Comparison of ENCODE assay signal across 9 mouse cellular contexts in the genomic region with DNA sequence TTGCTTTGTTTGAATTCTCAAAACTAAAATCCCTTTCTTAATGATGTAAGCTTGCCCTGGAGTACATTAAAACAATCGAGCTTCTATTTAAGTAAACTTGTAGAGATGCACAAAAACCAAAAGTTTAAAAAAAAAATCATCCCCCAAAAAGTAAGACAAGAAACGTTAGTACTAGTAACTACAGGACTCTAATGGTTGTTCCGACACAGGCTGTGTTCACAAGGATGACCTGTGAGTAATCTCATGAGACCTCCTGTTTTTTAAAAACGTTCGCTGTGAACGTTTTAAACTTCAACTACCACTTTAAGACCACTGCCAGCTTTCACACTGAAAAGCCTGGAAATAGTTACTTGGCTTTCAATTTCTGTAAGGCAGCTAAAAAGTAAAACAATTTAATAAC.
DNase-seq lines count a peak whose midpoint lies in the region; ATAC-seq and TF ChIP-seq lines count a peak whose summit lies in the region.
"Had no signal": no experiment of that assay in that cellular context is flagged by ENCODE, and none has a peak within 500 bp of the region (broad histone marks: within the 10 kb centered on the region; RNA-seq: fewer than 3 reads in every experiment).

No protein-coding gene starts in this region.

- peak overlapping the region; percentile 59 for H3K4me2 ChIP-seq in kidney, embryonic 14.5 days (replicated peaks; ENCODE audit: low read depth, low read length)
- peak overlapping the region; percentile 80 for H3K4me2 ChIP-seq in heart, postnatal 0 days (ENCODE audit: low read depth, low read length)
- H3K4me2 ChIP-seq in midbrain, embryonic 11.5 days: peak overlapping the region; percentile 69; the same call in 1 of the 2 replicates

- no peak for TF ChIP-seq CTCF in heart, postnatal 0 days (IDR thresholded peaks at IDR 0.05; ENCODE audit: low read depth)

- H3K4me1 ChIP-seq in kidney, embryonic 14.5 days (ENCODE audit: control insufficient read depth, insufficient read depth, low read length): peaks cover 9% of the 10 kb centered on the region; the same call in 1 of the 2 replicates
- peaks cover 32% of the 10 kb centered on the region for H3K4me1 ChIP-seq in heart, postnatal 0 days (ENCODE audit: control insufficient read depth, insufficient read depth)
- peaks cover 12% of the 10 kb centered on the region for H3K4me1 ChIP-seq in midbrain, embryonic 11.5 days (ENCODE audit: control insufficient read depth, insufficient read depth, low read length)

- H3K27me3 ChIP-seq in kidney, embryonic 14.5 days (ENCODE audit: control insufficient read depth, insufficient read depth, low read length): no peaks in the 10 kb centered on the region
- no peaks in the 10 kb centered on the region for H3K27me3 ChIP-seq in heart, postnatal 0 days (ENCODE audit: control insufficient read depth, insufficient read depth, low read length)
- H3K27me3 ChIP-seq in midbrain, embryonic 11.5 days (ENCODE audit: control insufficient read depth, insufficient read depth, low read length): no peaks in the 10 kb centered on the region

- no peak overlapping the region for H3K27ac ChIP-seq in kidney, embryonic 14.5 days (ENCODE audit: low read depth, low read length)
- peak overlapping the region; percentile 95 for H3K27ac ChIP-seq in heart, postnatal 0 days (ENCODE audit: low read depth)
- no peak overlapping the region for H3K27ac ChIP-seq in midbrain, embryonic 11.5 days (ENCODE audit: low read depth, low read length)

- H3K4me3 ChIP-seq in kidney, embryonic 14.5 days (ENCODE audit: low read length): peak overlapping the region; percentile 55
- peak overlapping the region; percentile 74 for H3K4me3 ChIP-seq in heart, postnatal 0 days (ENCODE audit: low read depth, low read length)
- no peak overlapping the region for H3K4me3 ChIP-seq in midbrain, embryonic 11.5 days (ENCODE audit: low read depth, low read length)

- 29% methylated on average over 6 of the region's 6 CpGs for WGBS in kidney, embryonic 14.5 days
- 29% methylated on average over 6 of the region's 6 CpGs for WGBS in heart, postnatal 0 days
- 63% methylated on average over 6 of the region's 6 CpGs for WGBS in midbrain, embryonic 11.5 days

- DNase-seq in kidney, adult 8-10 months: no peak
- DNase-seq in NIH3T3 (ENCODE audit: low read depth): peak; percentile 47
- DNase-seq in heart, postnatal 0 days (ENCODE audit: low spot score): no peak
- no peak for DNase-seq in midbrain, embryonic 11.5 days (ENCODE audit: low spot score, missing footprints)
- no peak for DNase-seq in gastrocnemius, adult 18-20 months (ENCODE audit: low spot score)
- DNase-seq in MN1 (ENCODE audit: low spot score): no peak
- no peak for DNase-seq in left cerebral cortex, adult 11 months (ENCODE audit: low spot score)
- DNase-seq: thymus, postnatal 14 days had no signal

- ATAC-seq in kidney, embryonic 14.5 days (ENCODE audit: low FRiP score, low TSS enrichment): no peak
- no peak for ATAC-seq in heart, postnatal 0 days (ENCODE audit: insufficient read depth, low read depth)
- no peak for ATAC-seq in midbrain, embryonic 11.5 days (ENCODE audit: low FRiP score)

- no peaks in the 10 kb centered on the region for H3K9me3 ChIP-seq in kidney, embryonic 14.5 days (ENCODE audit: control insufficient read depth, low read length)
- H3K9me3 ChIP-seq in heart, postnatal 0 days (replicated peaks; ENCODE audit: control insufficient read depth, low read length): no peaks in the 10 kb centered on the region
- H3K9me3 ChIP-seq in midbrain, embryonic 11.5 days (ENCODE audit: control insufficient read depth, low read length): no peaks in the 10 kb centered on the region

- no peaks in the 10 kb centered on the region for H3K36me3 ChIP-seq in kidney, embryonic 14.5 days (ENCODE audit: control insufficient read depth, insufficient read depth, low read length)
- no peaks in the 10 kb centered on the region for H3K36me3 ChIP-seq in heart, postnatal 0 days (replicated peaks; ENCODE audit: control insufficient read depth, insufficient read depth, low read length)
- H3K36me3 ChIP-seq in midbrain, embryonic 11.5 days (ENCODE audit: control insufficient read depth, insufficient read depth, low read length): no peaks in the 10 kb centered on the region

- TF ChIP-seq EP300 in heart, postnatal 0 days (IDR thresholded peaks at IDR 0.05; ENCODE audit: low read depth): no peak

- peak overlapping the region; percentile 67; the same call in 1 of the 2 replicates for H3K9ac ChIP-seq in kidney, embryonic 14.5 days (ENCODE audit: low read depth, low read length)
- peak overlapping the region; percentile 87 for H3K9ac ChIP-seq in heart, postnatal 0 days (replicated peaks; ENCODE audit: low read depth, low read length)
- H3K9ac ChIP-seq in midbrain, embryonic 11.5 days (ENCODE audit: low read length): peak overlapping the region; percentile 70; the same call in 1 of the 2 replicates
